Mouse (Mus musculus): ENCODE results near the gene Aox2.

The Aox2 gene

GRCm38 (mm10) chr1:58278026-58278425, at the start of gene Aox2:
Gene Aox2 (plus strand): TSS chr1:58278326.
- no peak for DNase-seq (ENCODE audit: low read depth, low spot score)

- no peak for DNase-seq (ENCODE audit: low read depth, low spot score)
Measured at GRCm38 (mm10) chr1:58228916-58229315, 49.2 kb upstream of the Aox2 start.

GRCm38 (mm10) chr1:58229774-58230173, 48.4 kb upstream of the Aox2 start:
- no peak for DNase-seq (ENCODE audit: low read depth, low spot score)

GRCm38 (mm10) chr1:58230542-58230941, 47.6 kb upstream of the Aox2 start:
- no peak for DNase-seq (ENCODE audit: low read depth, low spot score)

GRCm38 (mm10) chr1:58235405-58235804, 42.7 kb upstream of the Aox2 start:
- no peak for DNase-seq (ENCODE audit: low read depth, low spot score)

- DNase-seq (ENCODE audit: low read depth, low spot score) = no peak
Measured at GRCm38 (mm10) chr1:58237527-58238299, 40.4 kb upstream of the Aox2 start.

DNA sequence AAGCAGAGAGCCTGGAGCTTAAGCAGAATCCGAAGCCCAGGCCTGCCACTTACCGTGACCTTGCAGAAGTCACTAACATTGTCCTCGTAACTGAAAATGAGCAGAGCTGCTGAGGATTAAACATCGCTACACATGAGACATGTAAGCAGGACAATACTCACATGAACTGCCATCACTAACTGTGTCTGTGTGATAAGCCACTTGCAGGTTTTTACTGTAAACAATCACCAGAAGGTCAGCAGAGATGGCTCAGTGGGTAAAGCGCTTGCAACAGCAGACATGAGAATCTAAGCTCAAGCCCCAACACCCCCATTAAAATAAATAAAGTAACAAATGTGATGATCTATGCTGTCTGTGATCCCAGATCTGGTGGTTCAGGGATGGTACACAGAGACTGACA, 39.7 kb upstream of the Aox2 start:
- DNase-seq (ENCODE audit: low read depth, low spot score) = no peak

- no peak for DNase-seq (ENCODE audit: low read depth, low spot score)
Measured at GRCm38 (mm10) chr1:58238961-58239360, 39.2 kb upstream of the Aox2 start.

GRCm38 (mm10) chr1:58240347-58240746, 37.8 kb upstream of the Aox2 start:
- DNase-seq (ENCODE audit: low read depth, low spot score) = no peak

GRCm38 (mm10) chr1:58244487-58244886, 33.6 kb upstream of the Aox2 start:
- DNase-seq (ENCODE audit: low read depth, low spot score) = no peak

DNA sequence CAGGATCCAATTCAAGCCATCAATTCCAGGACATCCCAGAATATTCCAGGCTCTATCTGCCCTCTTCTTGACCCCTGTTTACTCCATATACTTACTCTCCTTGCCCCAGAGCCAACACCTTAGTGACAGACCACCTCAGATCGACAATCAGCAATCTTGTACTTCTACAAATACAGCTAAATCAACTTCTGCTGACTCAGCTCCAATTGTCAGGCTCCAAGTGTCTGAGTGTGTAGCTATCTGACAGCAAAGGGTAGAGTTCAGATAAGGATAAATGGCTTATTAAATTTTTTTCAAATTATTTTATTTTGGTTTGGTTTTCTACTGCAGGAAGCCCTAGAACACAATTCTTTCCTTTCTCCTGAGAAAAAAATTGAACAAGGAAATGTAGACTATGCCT, 29.6 kb upstream of the Aox2 start:
- no peak for DNase-seq (ENCODE audit: low read depth, low spot score)

- no peak for DNase-seq (ENCODE audit: low read depth, low spot score)
Measured at GRCm38 (mm10) chr1:58253466-58253865, 24.7 kb upstream of the Aox2 start.

DNA sequence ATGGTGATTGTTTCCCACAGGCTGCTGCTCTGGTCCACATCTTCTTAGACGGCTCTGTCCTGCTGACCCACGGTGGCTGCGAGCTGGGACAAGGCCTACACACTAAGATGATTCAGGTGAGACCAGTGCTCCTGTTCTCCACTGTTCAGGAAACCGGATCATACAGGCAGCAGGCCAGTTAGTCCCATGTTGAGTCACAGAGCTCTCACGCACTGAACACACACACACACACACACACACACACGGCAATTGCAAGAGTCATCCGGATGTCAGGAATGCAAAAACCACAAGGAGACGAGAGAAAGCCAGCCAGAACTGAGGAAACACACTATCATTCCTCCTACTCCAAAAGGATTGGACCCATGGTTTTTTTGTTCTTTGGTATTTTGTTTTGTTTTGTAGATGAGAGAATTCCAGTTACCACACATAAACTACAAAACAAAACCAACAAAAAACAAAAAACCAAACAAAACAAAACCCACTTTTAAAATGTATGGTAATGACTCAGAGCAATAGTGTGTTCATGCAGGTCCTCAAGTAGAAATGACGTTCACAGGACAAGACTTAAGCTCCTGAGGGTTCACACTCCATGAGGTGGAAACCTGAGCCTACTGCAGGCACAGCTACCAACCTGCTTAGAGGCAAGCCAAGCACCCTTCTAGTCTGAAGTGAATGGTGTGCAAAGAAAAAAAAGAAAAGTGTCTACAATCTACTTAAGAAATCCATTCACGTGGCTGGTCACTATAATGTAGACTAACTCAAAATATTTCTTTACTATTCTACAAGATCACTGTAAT, 20.7 kb upstream of the Aox2 start:
- DNase-seq (ENCODE audit: low read depth, low spot score) = no peak

GRCm38 (mm10) chr1:58260311-58260710, 17.8 kb upstream of the Aox2 start:
- no peak for DNase-seq (ENCODE audit: low read depth, low spot score)

GRCm38 (mm10) chr1:58268231-58268630, 9.9 kb upstream of the Aox2 start:
- DNase-seq (ENCODE audit: low read depth, low spot score) = no peak

- peak; percentile 30 for DNase-seq (ENCODE audit: low read depth, low spot score)
Measured at GRCm38 (mm10) chr1:58270807-58271569, 7.1 kb upstream of the Aox2 start.

- no peak for DNase-seq (ENCODE audit: low read depth, low spot score)
Measured at GRCm38 (mm10) chr1:58275879-58276278, 2.2 kb upstream of the Aox2 start.

GRCm38 (mm10) chr1:58278513-58278912, 387 bp downstream of the Aox2 start:
- DNase-seq (ENCODE audit: low read depth, low spot score) = no peak

GRCm38 (mm10) chr1:58280381-58280780, 2.3 kb downstream of the Aox2 start:
- DNase-seq (ENCODE audit: low read depth, low spot score) = no peak

DNA sequence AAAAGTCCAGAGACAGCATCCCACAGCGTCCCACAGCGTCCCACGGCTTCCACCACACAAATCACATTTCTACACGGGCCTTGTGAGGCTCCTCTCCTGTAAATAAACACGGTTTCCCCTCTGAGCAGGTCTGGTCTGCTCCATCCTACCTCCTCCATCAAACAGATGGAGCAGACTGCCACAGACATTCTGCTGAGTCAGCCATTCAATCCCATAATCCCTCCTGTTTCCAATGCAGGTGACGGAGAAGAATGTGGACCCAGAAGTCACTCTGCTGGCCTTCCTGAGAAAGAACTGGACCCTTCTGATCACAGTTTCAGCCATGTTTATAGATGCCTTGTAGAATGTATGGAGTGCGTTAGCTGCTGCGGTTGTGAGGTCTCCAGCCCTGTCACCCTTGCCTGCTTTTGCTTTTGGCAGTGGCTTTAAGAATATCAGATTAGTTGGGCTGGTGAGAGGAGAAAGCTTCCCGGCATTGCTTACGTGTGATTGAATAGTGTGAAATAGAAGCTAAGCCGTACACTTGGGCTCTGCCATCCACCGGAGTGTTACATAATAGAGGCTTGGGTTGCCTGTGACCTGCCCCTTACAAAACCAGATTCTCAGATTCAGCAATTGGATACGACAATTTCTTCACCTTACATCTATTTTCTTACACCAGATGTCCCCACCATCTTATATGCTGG, 3.0 kb downstream of the Aox2 start:
- DNase-seq (ENCODE audit: low read depth, low spot score) = no peak

- DNase-seq (ENCODE audit: low read depth, low spot score) = no peak
Measured at GRCm38 (mm10) chr1:58281625-58281988, 3.5 kb downstream of the Aox2 start.

GRCm38 (mm10) chr1:58284505-58284904, 6.4 kb downstream of the Aox2 start:
- no peak for DNase-seq (ENCODE audit: low read depth, low spot score)
